Mouse (Mus musculus) left cerebral cortex, postnatal 4 days (tissue): Measurements from ENCODE around the gene Med19. TPM values are rescaled to one million over a fixed set of nuclear protein-coding genes. Genes with fewer than 3 reads are reported as not detected.
A peak's percentile ranks its signal among the peaks of the same experiment; 100 is the strongest.
"Not testable (repeated sequence)": the region's sequence is repeated elsewhere in the genome, so short reads cannot be mapped to it uniquely, and the experiment has no call there.

ENCODE experiments used
- DNase-seq: peaks from one replicate; pipeline ENCODE4 v3.0.0-alpha.2; 2022
- intact Hi-C: fragments of 180-260 bp; cut with DNase I; formaldehyde crosslinking; loops from one replicate; pipeline ENCODE4 v1.15.1; 2025
- total RNA-seq, 2 experiments: library from RNA; stranded (reverse); gene quantifications; 2 replicates each; pipeline ENCODE4 v1.2.3; 2021

Med19 gene
- total RNA-seq, 2 experiments from 2014 or later, result 42.5 to 45.3 TPM

DNA sequence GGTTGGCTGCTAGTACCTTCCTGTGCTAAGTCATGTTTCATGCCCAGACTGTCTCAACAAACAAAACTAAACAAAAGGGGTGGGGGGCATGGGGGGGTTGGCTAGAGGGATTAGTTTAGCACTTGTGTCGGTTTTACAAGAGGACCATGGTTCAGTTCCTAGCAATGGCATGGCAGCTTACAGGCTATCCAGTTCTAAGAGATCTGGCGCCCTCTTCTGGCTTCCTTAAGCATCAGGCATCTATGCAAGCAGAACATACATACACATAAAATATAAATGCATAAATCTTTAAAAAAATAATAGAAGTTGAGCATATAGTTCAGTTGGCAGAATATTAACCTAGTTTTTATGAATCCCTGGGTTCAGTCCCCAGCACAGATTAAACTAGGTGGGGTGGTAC is 15.3 kb upstream of the Med19 start:
- peak; percentile 51 for DNase-seq
- intact Hi-C loops, result loop anchor here (5.0 kb wide), 2 partner anchors 46 to 206 kb away; no protein-coding TSS in a partner anchor

DNA sequence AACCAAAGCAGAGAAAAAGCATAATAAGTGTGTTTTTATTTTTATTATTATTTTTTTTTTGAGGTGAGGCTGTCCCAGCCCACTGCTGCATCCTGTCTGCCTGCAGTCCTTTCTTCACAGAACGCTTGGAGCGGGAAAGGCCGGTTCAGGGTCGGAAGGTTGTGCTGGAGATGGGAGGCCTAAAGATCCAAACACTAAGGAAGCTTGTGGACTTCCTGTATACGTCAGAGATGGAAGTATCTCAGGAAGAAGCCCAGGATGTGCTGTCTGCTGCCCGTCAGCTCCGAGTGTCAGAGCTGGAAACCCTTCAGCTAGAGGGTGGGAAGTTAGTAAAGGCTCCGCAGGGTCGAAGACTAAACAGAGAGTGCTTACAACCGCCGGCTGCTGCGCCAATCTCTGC is 12.1 kb upstream of the Med19 start:
- DNase-seq, result no peak
- intact Hi-C loops, result no loop called here

- DNase-seq, result no peak
- intact Hi-C loops, result no loop called here
Observed at GRCm38 (mm10) chr2:84669828-84670568, 8.2 kb upstream of the Med19 start.

DNA sequence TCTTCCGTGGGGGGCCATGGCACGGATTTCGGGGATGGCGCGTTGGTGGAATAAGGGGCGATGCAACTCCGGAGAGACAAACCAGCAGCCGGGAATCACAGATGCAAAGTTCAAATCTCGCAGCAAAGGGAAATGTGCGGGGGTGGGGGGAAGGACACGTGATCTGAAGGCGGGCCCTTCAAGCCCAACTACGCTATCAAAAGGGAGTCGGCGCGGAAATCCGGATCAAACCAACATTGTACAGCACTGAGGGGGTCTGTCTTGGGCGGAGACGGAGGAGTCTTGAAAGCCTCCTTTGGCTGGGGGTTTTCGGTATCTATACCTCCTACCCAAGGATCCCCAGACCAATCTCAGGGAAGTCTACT is 7.7 kb upstream of the Med19 start, which contains the start of gene Selenoh:
Gene Selenoh (minus strand): TSS at position 202 of the 365 bp plus-strand sequence.
- intact Hi-C loops, result no loop called here
- peak; percentile 93 for DNase-seq

GRCm38 (mm10) chr2:84671535-84671934 is 6.7 kb upstream of the Med19 start:
- intact Hi-C loops, DNase-seq: not testable (repeated sequence)

- intact Hi-C loops, result no loop called here
Observed at GRCm38 (mm10) chr2:84677270-84677967, 783 bp upstream of the Med19 start.

DNA sequence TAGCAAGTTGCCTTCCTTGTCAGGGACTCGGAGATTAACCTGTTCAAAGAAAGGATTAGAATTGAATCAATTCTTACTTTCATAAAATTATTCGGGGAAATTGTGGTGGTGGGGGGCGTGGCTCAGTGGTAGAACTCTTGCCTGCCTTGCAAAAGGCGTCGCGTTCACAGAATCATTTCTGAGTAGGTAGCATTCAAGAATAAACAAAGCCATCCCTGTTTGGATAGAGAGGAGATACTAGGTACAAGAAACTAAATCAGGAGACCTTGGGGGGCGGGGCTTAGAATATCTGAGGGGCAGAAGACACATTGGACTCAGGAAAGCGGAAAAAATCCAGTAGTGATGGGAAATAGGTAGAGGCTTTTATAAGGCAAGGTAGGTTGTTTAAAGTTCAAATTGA is 814 bp downstream of the Med19 start, which contains the start of gene Tmx2:
Gene Tmx2 (minus strand): TSS at position 125 of the 400 bp plus-strand sequence.
- intact Hi-C loops, result no loop called here
- no peak for DNase-seq

More at GRCm38 (mm10) chr2:84677270-84677967, 783 bp upstream of the Med19 start:
- DNase-seq, result no peak

DNA sequence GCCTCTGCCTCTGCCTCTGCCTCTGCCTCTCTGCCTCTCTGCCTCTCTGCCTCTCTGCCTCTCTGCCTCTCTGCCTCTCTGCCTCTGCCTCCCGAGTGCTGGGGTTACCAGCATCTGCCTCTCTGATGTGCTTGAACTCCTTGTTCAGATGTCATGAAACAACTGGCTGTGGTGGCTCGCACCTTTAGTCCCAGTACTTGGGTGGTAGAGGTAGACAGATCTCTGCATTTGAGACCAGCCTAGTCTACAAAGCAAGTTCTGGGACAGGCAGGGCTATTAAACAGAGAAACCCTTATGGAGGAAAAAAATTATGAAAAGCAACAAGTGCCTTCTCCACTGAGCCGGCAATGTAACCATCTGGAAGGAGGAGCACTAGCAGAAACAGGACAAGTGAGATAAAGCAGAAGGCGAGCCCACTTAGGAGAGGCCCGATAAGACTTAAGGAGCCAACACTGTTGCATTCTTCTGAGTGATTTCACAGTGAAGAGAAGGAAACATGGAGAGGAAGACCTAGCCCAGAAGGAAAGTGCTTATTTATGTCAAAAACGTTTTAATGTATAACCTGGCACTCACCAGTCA is 4.5 kb downstream of the Med19 start:
- intact Hi-C loops, result no loop called here

DNA sequence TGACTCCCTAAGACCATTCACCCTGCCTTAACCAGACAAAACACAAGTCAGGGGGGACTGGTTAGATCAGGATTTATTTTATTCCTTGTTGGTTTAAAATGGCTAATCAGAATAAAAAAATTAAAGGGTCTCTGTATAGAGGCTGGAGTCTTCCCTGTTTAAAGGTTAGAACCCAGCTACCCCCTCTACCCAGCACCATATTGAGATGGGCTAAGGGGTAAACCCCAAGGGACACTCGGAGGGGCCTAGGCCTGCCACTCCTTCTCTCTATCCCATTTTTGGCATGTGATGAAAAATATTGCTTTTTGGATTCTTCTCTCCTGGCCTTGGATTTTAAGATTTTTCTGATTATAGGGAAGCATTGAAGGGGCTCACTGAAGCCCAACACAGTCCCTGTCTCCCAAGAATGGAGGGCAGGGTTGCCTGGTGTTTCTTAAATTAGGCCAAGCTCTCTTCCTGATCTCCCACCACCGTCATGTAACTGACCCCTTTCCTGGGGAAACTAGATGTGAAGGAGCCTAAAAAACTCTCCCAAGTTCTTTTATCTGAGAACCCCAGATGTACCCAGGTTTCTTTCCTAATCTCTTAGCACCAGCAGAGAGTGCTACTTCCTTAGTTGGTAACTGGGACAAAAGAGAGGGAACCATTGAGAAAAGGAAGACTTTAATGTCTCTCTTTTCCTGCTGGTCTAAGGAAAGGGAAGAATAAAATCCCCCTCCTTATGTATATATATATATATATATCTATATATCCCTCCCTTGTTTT is 10.1 kb downstream of the Med19 start:
- intact Hi-C loops, result no loop called here
- DNase-seq, result no peak

More for the DNA sequence above, 4.5 kb downstream of the Med19 start:
- no peak for DNase-seq

DNA sequence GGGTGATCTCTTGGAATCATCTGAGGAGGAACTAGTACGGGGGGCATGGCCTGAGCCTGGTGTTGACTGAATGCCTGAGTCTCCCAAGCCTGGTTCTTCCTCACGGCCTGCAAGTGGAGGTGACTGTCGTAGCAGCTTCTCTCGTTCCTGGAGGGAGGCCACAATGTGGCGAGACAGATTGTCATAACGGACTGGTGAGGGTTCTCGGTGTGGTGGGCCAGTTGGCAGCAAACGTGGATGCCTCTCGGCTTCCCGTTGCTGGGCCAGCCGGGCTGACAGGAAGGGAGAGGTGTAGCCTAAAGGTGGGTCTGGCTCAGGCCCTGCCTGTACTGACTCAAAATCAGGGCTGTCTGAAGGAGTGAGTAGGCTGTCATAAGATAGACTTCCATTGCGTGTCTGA is 11.8 kb downstream of the Med19 start:
- intact Hi-C loops, result loop anchor here (10.0 kb wide), 1 partner anchor 85 kb away; no protein-coding TSS in a partner anchor
- no peak for DNase-seq

GRCm38 (mm10) chr2:84695007-84695695 is 16.9 kb downstream of the Med19 start:
- intact Hi-C loops, result loop anchor here (10.0 kb wide), 1 partner anchor 90 kb away; no protein-coding TSS in a partner anchor
- DNase-seq, result no peak

DNA sequence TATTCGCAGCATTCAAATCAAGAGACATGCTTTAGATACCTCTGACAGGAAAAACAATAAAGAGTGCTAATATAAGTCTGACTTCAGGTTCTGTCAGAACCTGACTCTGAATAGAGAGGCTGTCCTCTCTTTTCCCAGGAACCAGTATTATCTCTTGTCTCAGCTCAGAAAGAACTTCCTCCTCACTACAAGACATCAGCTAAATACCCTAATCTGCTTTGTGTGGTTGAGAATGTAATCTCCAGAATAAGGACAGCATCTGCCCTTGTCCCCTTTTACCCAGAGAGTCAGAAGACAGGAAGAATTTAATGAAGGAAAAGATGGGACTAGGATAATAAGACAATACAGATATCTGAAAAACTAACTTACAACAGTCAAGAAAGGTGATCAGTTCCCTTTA is 25.3 kb downstream of the Med19 start:
- intact Hi-C loops, result no loop called here

DNA sequence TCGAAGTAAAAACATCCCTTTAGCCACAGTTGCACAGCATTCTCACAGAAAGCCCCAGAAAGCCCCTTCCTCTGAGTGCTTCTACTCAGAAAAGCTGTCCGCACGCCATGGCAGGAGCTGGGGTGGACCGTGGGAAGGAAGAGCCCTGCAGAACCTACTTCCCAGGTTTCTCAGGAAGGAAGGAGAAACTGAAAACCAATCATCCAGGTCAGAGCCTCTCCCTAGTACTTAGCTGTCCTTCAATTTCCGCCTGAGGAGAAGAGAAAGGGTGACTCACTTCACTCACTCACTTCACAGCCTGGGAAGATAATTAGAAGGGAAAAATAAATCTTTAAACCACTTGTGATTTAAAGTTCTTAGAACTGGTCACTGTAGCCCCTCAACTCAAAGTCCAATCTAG is 26.1 kb downstream of the Med19 start:
- DNase-seq, result no peak
- intact Hi-C loops, result no loop called here

More for the DNA sequence above, 25.3 kb downstream of the Med19 start:
- no peak for DNase-seq

GRCm38 (mm10) chr2:84705295-84705694 is 27.1 kb downstream of the Med19 start:
- DNase-seq, result no peak
- intact Hi-C loops, result no loop called here

- no peak for DNase-seq
- intact Hi-C loops, result no loop called here
Observed at GRCm38 (mm10) chr2:84707523-84707922, 29.3 kb downstream of the Med19 start.

- no peak for DNase-seq
- intact Hi-C loops, result no loop called here
Observed at GRCm38 (mm10) chr2:84711898-84712297, 33.7 kb downstream of the Med19 start.

DNA sequence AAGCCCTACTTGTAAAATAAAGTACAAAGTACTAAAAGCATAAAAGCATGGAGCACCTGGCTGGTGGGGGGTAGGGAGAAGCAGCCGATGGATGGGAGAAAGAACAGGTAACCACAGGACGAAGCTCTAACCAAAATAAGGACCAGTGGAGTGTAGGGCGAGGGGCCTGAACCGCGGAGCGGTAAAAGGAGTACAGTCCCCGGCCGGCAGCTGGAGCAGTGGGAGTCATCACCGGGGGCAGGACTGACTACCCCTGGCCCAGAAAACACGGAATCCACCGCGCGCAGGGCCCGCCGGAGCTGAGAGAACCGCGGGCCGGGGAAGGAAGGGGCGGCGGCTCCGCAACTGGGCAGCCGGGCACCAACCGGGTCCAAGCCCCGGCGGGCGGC is 36.2 kb downstream of the Med19 start:
- intact Hi-C loops, result no loop called here
- DNase-seq, result no peak

DNA sequence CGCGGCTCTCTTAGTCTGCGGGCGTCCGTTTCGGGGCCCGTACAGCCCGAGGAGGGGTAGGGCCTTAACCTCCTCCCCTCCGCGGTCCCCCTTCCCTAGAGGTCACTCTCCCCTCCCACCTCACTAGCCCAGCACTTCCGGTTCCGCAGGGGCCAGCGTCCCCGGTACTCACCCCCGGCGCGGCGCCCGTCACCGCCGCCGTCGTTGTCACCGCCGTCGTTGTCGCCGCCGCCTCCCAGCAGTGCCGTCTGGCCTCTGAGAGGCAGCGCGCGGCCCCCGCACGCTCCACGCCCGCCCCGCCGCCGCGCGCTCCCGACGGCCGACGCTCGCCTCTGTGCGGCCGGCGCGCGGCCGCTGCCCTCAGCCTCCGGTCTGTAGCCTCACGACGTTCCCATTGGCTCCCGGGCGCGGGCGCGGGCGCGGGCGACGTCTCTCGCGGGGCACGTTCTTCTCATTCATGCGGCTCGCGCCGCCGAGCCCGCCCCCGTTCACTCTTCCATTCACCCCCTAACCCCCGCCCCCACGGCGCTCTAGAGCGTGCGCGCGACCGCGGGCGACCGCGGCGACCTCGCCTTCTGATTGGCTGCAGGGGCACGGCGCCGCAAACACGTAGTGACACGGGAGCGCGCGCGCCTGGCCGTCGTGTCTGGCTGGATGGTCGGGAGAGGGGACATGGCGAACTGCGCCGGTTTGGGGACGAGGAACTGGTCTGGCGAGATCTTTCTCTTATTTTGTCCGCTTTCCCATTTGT is 36.8 kb downstream of the Med19 start, which contains the start of gene Zdhhc5:
Gene Zdhhc5 (minus strand): TSS at position 370 of the 751 bp plus-strand sequence.
- intact Hi-C loops, result no loop called here
- peak; percentile 100 for DNase-seq
